Mouse (Mus musculus): ENCODE measurements around the gene Bri3bp.
"Not testable (repeated sequence)": the region's sequence is repeated elsewhere in the genome, so short reads cannot be mapped to it uniquely, and the experiment has no call there.

The Bri3bp gene

DNA sequence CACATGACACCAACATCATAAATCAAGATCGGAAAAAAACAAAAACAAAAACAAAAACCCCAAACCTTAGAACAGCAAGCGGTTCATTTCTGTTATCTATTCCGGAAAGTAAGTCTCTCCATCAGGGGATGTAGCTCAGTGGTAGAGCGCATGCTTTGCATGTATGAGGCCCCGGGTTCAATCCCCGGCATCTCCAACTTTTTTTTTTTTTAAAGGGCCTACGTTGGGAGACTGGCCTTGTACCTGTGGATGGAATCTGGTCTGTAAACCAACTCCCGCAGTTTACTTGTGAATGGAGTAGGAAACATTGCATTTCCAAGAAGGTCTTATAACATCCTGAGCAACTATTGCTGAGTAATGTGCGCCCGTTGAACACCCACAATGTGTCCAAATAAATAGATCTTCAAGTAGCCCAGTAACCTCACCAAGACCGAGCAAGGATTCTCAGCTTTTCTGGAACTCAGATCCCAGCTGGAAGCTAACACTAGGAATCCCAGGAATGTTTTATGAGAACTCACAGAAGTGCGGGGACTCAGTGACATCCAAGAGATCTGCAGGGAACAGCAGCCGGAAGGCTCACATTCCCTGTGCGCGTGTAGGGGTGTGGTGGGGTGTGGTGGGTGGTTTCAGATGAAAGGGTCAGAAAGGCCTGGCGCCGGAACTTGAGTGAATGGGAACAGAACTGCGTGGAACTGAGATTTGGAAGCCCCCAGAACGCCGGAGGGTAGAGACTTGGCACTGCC is 31.8 kb upstream of the Bri3bp start:
- peak; percentile 42 for DNase-seq (ENCODE audit: low spot score)

DNA sequence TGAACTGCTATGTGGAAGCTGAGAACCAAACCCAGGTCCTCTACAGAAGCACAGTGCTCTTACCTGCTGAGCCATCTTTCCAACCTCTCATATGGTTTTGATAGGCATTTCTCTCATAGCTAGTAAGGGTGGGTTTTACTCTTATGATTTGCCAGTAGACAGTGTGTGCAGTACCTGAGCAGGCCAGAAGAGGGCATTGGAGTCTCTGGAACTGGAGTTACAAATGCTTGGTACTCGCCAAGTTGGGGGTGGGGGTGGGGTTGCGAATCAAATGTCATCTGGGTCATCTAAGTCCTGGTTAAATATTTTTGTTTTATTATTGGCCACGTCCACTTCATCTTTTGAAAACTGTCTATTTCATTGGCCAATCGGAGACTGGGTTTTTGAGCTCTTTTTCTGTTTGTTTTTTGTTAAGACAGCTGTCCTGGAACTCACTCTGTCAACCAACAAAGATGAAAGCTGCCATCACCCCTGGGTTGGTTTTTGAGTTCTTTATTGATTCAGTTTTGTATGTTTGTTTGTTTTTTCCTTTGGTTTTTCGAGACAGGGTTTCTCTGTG is 29.3 kb upstream of the Bri3bp start:
- no peak for DNase-seq (ENCODE audit: low spot score)

DNA sequence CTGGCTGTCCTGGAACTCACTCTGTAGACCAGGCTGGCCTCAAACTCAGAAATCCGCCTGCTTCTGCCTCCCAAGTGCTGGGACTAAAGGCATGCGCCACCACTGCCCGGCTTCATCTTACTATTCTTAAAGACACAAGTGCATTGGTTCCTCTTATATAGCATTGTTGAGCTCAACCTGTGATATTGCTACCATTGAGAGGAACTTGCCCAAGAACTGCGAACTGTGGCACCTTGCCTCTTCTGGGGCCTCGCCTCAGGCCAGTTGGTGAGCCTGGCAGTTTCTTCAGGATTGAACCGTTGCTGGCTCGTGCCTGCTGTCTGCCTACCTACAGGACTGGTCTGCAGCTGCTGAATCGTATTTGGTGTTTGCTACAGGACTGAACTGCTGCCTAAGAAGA is 28.8 kb upstream of the Bri3bp start:
- not testable (repeated sequence) for DNase-seq (ENCODE audit: low spot score)

DNA sequence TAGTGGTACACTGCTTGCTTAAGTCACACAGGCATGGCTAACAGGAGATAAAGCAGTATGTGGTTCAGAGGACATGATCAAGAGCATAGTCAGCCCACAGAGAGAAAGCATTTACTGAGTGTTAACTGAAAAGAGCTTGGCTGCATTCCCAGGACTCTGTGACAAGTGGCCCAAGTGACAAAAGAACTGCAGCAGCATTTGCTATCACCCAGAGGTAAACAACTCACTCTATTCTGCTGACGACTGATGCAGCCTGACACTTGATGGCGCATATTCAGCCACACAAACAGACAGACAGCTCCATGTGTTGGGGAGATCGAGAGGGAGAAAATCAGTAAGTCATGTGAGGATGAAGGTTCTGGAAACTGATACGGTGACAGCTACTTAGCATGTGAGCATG is 27.6 kb upstream of the Bri3bp start:
- no peak for DNase-seq (ENCODE audit: low spot score)

DNA sequence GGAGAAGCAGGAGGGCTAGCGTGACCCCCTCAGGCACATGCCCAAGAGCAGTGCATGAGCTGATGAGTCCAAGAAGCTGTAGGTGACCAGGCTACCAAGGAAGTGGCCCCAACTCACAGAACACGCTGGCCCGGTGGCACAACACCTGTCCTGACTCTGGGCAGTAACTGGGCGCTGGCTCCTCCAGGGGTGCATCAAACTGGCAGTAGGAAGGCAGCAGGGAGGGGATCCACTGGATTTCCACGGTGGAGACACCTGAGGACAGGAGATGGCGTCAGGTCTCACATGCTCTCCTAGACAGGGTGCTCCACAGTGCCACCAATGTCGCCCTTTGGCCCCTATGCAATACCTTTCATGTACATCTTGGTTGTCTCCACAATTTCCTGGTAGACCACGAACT is 25.2 kb upstream of the Bri3bp start:
- DNase-seq (ENCODE audit: low spot score), result no peak

DNA sequence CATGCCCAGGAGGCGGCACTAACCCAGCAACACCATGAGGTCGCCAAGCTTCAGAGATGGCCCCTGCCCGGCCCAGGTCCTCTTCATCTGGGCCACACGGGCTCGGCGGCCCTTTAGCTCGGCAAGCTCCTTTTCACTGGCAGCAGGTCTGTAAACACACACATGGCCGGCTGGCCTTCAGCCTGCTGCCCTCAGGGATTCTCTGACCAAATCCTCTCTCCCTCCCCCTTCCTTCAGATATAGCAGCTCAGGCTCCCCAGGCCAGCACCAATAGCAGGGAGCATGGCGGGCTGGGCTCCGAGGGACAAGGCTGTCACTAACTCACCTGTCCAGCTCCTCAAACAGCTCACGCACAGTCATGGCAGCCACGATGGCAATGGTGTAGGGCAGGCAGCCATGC is 22.7 kb upstream of the Bri3bp start:
- no peak for DNase-seq (ENCODE audit: low spot score)

DNA sequence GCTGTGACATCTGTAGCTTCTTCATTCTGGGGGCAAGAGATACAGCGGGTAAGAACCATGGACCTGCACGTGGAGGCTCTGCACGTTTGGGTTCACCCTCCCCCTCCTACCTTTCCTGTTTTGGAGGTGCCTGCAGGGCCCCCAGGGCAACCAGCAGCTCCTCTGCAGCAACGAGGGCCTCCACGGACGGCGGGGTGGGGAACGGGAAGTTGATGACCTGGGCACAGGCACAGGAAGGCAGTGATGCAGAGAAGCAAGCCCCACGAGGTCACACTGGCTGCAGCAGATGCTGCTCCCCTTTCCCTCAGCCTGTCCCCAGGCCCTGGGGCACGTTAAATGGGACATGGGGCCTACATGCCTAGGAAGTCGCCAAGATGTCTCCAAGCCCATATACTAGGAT is 22.2 kb upstream of the Bri3bp start:
- no peak for DNase-seq (ENCODE audit: low spot score)

DNA sequence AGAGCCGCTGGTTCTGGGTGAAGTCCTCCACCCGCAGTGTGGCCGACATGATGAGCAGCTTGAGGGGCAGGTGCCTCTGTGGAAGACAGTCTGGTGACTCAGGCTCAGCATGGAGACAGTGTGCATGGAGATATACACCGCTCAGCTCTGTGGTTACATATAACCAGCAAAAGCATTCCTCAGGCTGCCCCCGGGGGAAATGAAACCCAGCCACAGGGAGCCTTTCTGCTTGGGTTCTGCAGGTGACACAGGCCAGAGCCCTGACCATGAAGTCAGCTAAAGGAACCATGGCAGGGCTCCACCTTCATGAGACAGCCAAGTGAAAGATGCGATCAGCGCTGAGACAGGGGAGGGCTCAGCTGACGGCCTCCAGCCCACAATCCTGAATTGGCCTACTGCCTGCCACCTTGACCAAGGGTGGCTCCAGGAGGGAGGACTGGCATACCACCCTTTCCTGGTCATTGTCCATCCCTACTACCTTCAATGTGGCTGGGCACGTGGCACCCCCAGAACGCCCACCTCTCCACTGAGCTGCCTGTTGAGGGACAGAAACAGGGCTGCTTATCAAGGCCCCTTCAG is 15.6 kb upstream of the Bri3bp start:
- DNase-seq (ENCODE audit: low spot score), result no peak

DNA sequence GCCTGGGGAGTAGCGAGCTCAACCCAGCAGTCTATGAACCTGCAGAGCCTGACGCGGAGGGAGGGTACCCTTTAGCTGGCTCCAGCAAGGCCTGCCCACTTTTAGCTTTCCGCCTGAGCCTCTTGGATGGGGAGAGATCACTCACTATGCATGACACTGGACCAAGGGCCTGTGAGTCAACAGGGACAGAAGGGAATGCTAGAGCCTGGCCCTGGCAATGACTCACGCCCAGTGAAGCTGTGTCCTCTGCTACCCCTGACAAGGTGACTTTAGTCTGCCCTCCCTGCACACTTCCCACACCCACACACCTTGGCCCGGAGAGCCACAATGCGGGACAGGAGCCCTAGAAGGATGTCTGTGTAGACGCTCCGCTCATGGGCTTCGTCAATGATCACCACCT is 15.0 kb upstream of the Bri3bp start:
- no peak for DNase-seq (ENCODE audit: low spot score)

DNA sequence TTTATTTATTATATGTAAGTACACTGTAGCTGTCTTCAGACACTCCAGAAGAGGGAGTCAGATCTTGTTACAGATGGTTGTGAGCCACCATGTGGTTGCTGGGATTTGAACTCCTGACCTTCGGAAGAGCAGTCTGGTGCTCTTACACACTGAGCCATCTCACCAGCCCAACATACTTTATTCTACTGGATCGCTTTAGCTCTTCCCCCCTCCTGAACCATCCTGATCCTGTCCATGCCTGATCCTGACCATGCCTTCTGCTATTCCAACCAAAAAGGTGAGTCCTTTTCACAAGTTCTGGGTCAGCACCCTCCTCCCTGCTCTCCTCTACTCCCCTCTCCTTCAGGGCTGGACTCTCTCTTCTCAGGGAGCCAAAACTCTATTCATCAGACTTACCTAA is 9.0 kb upstream of the Bri3bp start:
- not testable (repeated sequence) for DNase-seq (ENCODE audit: low spot score)

DNA sequence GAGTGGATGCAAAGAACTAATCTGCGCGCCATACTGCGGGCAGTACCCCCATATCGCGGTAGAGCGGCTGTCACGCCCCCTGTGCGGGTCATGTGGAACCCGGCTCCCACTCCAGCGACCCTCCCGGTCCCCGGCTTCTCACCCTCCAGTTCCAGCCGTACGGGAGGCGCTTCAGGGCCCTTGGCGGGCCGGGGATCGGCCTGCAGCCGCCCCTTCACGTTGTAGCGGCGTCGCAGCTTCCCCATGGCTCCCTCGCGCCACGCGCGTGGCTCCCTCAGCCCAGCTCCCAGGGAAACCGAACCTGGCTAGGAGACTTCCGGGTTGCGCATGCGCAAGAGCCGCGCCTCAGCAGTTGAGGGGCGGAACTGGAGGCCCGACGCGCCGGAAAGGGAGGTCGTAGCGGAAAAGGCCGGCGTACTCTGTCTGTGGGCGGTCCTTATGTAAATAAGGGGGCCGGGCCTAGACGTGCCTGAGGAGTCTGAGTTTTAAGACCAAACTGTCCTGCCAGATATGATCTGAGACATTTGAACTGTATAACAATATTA is 7.5 kb upstream of the Bri3bp start, which contains the start of gene Dhx37:
TSS of gene Dhx37 (minus strand) at position 329 of the 545 bp plus-strand sequence.
- peak; percentile 88 for DNase-seq (ENCODE audit: low spot score)

DNA sequence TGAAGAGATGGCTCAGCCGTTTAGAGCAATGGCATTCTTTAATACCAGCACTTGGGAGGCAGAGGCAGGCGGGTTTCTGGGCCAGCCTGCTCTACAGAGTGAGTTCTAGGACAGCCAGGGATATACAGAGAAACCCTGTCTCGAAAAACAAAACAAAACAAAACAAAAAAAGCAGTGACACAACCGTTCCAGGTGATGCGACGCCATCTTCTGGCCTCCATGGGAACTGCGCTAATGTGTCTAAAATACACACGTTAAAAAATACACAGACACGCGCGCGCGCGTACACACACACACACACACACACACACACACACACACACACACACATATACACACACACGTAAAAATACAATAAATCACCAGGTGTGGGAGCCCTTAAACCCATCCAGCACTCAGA is 7.0 kb upstream of the Bri3bp start:
- DNase-seq (ENCODE audit: low spot score), result not testable (repeated sequence)

DNA sequence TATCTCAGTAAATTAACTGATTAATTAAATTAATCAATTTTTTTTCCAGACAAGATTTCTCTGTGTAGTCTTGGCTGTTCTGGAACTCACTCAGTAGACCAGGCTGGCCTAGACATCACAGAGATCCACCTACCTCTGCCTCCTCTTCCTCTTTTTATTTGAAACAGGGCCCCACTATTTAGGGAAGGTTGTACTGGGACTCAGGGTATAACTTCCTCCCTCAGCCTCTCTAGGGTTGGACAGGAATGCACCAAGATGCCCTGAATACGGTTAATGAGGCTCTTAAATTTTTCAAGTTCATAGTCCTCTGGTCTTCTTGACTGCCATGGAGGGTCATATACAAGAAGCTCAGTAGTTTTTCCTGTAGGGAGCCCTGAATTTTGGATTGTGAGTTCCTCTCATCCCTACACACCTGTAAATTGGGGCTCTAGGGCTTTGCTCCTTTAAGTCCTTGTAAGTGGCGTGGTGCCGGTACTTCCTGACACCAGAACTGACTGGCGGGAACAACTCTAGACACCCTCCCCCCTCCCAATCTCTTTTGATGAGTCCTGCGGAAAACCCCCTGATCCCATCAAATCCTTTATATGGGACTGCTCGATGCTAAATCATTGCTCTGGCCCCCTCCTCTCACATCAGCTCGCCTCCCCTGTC is 660 bp upstream of the Bri3bp start:
- DNase-seq (ENCODE audit: low spot score), result no peak

DNA sequence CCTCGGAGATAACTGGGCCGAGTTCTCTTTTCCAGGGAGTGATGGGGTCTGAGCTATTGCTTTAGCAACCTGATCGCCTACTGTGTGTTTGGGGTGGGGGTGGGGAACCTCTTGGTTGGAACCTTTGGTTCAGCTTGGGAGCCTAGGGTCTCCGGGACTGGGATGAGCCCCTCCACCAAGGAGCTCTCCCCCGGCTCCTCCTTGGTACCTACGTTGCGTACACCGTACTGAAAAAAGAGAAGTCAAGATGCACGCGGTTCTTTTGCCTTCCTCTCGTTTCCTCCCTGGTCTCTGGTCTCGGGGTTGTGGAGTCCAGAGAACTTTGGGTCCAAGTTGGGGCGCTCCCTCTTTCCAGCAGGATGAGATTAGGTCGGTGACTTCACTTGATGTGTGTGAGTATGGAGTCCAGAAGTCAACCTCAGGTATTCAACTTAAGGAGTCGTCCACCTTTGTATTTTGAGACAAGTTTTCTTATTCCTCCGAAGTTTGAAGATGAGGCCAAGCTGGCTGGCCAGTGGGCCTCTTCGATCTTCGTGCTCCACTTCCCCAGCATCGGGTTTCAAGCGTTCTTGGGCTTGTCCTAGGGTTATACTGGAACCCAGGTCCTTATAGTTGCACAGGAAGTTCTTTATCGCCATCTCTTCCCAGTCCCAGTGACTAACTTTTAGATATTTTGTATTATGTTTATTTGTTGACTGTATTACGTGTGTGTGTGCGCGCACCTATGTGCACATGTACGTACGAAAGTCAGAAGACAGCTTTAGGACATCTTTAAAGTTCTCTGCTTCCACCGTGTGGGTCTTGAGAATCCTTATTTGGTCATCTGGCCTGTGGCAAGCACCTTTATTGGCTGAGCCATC is 998 bp downstream of the Bri3bp start:
- DNase-seq (ENCODE audit: low spot score), result no peak

DNA sequence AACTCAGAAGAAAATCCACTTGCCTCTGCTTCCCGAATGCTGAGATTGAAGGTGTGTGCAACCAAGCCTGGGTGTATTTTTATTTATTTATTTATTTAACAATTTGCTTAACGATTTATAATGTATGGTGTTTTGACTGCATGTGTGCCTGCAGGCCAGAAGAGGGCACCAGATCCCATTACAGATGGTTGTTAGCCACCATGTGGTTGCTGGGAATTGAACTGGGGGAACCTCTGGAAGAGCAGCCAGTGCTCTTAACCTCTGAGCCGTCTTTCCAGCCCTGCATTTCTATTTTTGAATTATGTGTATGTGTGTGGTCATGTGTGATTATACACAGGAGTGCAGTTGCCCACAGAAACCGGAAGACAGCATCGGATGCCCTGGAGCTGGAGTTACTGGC is 2.0 kb downstream of the Bri3bp start:
- DNase-seq (ENCODE audit: low spot score), result no peak

DNA sequence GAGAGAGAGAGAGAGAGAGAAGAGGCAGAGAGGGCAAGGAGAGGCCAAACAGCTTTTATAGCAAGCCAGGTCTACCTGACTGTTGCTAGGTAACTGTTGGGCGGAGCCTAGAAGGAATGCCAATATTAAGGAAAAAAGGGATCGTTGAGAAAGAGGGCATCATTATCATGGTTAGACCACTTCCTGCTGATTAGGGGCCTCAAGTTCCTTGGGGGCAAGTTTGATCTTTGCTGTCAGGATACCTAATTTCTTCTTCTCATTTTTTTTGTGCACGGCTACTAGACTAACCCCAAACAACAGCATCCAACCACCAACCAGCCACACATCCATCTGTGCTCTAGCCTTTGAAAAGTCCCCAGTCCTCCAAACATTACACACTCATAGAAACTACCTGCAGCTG is 2.5 kb downstream of the Bri3bp start:
- DNase-seq (ENCODE audit: low spot score), result no peak

DNA sequence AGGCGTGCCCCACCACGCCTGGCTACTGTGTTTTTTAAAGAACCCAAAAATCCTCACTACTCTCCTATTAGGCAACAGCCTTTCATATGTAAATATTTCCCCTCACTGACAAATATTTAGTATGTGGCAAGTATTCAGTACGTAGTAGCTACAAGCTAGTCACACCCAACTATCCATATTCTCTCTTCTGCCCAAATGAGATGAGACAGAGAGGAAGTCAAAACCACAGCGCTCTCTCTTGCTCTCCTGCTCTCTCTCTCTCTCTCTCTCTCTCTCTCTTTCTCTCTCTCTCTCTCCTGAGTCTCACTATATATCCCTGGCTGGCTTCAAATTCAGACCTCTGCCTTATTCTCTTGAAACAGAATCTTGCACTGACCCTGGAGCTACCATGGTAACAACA is 3.2 kb downstream of the Bri3bp start:
- DNase-seq (ENCODE audit: low spot score), result no peak

DNA sequence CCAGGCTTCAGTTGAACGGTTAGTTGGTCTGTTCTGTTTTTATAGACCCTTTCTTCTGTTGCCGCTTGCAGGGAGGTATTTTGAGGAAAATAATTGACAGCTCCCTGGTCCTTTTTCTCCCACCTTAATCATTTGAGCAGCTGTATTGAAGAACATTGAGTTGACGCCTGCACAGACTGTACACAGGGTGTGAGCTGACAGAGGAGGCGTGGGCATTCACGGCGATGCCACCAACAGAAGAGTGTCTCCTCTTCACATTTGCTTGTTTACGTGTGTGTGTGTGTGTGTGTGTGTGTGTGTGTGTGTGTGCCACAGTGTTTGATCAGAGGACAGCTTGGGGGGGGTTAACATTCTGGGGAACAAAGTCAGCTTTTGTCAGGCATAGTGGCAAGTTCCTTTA is 5.0 kb downstream of the Bri3bp start:
- no peak for DNase-seq (ENCODE audit: low spot score)

DNA sequence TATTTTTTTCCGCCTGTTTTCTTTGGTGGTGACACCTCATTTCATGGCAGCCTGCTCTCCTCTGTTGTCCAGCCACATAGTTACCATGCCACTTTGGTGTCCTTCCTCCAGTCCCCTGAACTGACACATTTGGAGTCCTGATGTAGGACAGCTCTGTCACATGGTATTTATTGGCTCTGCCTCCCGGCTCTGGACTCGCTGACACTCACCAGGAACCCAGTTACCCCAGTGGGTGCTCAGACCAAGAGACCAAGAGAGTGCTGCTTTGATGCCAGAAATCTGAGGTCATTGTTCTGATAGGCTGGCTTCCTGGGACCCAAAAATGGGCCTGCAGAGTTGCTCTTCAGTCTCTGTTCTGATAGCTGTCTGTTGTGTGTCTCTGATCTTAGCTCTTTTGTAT is 6.7 kb downstream of the Bri3bp start:
- DNase-seq (ENCODE audit: low spot score), result no peak

DNA sequence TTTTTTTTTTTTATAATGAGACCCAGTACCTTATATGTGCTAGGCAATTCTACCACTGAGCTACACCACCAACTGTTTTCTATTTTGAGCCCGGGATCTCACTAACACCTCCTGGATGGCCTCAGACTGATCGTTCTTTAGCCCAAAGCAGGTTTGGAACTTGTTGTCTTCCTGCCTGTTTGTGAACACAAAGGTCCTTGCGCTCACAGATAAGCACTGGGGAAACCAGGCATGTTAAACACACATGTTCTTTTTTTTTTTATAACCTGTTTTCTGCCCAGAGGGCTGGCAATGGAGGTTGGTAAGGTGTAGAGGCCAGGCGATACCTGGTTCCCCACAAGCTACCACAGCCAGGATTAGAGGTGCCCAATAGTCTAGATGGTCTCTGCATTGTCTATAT is 7.3 kb downstream of the Bri3bp start:
- no peak for DNase-seq (ENCODE audit: low spot score)

DNA sequence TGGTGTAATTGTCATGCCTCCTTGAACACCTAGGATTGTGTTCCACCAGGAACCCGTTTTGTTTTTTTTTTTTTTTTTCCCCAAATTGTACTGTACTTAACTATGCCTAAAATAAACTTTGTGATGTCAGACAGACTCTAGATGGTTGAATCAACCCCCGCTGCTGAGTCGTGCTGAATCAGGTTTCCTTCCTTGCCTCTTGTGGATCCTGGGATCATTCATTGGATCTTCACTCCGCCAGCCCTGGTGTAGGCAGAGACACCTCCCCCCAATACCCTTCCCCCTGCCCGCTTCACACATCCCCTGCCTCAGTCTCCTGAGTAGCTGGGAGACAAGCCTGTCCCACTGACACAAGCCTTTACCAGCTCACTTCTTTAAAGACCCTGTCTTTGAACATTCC is 7.9 kb downstream of the Bri3bp start:
- DNase-seq (ENCODE audit: low spot score), result no peak

DNA sequence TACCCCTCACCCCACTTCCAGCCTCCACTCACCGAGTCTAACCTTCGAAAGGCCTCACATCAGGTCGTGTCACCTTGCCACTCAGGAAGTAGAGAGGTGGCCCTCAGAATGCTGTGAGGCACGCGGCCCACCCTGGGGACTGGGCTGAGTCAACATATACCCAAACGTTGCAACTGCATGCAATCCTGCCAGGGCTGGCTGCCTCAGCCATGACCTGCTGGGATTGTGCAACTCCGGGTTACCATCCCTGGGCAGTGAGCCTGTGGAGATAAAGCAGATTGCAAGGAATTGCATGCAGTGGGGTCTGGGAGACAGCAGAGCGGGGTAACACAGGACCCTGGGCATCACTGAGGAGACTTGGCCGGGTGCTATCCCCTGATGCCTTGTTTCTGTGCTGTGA is 11.2 kb downstream of the Bri3bp start:
- DNase-seq (ENCODE audit: low spot score), result no peak

All from ovary, postnatal 14 days (tissue).